Mouse (Mus musculus) intestine, postnatal 0 days (tissue): ENCODE data around the gene Nr5a2. TPM values are rescaled to one million over a fixed set of nuclear protein-coding genes. Genes with fewer than 3 reads are reported as not detected.
A peak's percentile ranks its signal among the peaks of the same experiment; 100 is the strongest.

Experiments used
- ATAC-seq: fragments of 200-750 bp; cut with Nextera tagmentation; 2 replicates; pipeline ENCODE4 v1.8.0; 2017; ENCODE audit warnings: mild to moderate bottlenecking, moderate TSS enrichment, moderate library complexity
- H3K27ac ChIP-seq: fragments of 300-500 bp; sonication (generic); 2 replicates; pipeline ENCODE4 v1.5.1; 2014; ENCODE audit warnings: mild to moderate bottlenecking, low read depth, low read length, moderate library complexity
- H3K27me3 ChIP-seq: fragments of 300-500 bp; sonication (generic); replicated peaks from 2 replicates; pipeline ENCODE4 v1.6.1; 2014; ENCODE audit warnings: low read length, mixed read lengths; ENCODE audit not compliant: control insufficient read depth, insufficient read depth
- H3K36me3 ChIP-seq: fragments of 300-500 bp; sonication (generic); 2 replicates; pipeline ENCODE4 v1.6.1; 2014; ENCODE audit warnings: mild to moderate bottlenecking, moderate library complexity; ENCODE audit not compliant: control insufficient read depth, insufficient read depth
- H3K4me1 ChIP-seq: fragments of 300-500 bp; sonication (generic); replicated peaks from 2 replicates; pipeline ENCODE4 v1.6.1; 2014; ENCODE audit warnings: antibody characterized with exemption, low read length, mixed read lengths; ENCODE audit not compliant: control insufficient read depth, insufficient read depth
- H3K4me2 ChIP-seq: fragments of 300-500 bp; sonication (generic); replicated peaks from 2 replicates; pipeline ENCODE4 v1.6.1; 2014; ENCODE audit warnings: low read depth, mild to moderate bottlenecking, moderate library complexity
- H3K4me3 ChIP-seq: fragments of 300-500 bp; sonication (generic); 2 replicates; pipeline ENCODE4 v1.5.1; 2014; ENCODE audit warnings: low read depth, low read length
- H3K9ac ChIP-seq: fragments of 300-500 bp; sonication (generic); 2 replicates; pipeline ENCODE4 v1.6.1; 2014; ENCODE audit warnings: mild to moderate bottlenecking, low read depth, low read length
- H3K9me3 ChIP-seq: fragments of 300-500 bp; sonication (generic); 2 replicates; pipeline ENCODE4 v1.6.1; 2016; ENCODE audit warnings: mixed run types; ENCODE audit not compliant: control insufficient read depth
- CTCF ChIP-seq: sonication (generic); IDR thresholded peaks from 2 replicates; pipeline ENCODE4 v1.5.1; 2016; ENCODE audit warnings: low read depth, mild to moderate bottlenecking, control low read depth, antibody characterized with exemption, moderate library complexity
- WGBS: fragments of 180-500 bp; shearing (Covaris S2); extraction: QIAGEN DNeasy Blood & Tissue Kit; methylation state at CpG from one replicate; pipeline ENCODE4 v1.1.7; 2014; 5-methylcytosine and 5-hydroxymethylcytosine counted together
- polyA plus RNA-seq: library from polyadenylated mRNA; unstranded; fragments of >200 nt; fragmentation: Nextera tagmentation; extraction: Ambion mirVana; gene quantifications from 2 replicates; pipeline ENCODE4 v1.2.1, GENCODE M21; 2015

Gene Nr5a2
- polyA plus RNA-seq, 1 experiment from 2014 or later, result 3.9 TPM

- H3K4me3 ChIP-seq, result no peak overlapping the region
- no peak overlapping the region for H3K9ac ChIP-seq
- no peak overlapping the region for H3K4me2 ChIP-seq
- TF ChIP-seq CTCF, result no peak
- H3K27me3 ChIP-seq, result no peaks in the 10 kb centered on the region
- no peaks in the 10 kb centered on the region for H3K9me3 ChIP-seq
- H3K36me3 ChIP-seq, result no peaks in the 10 kb centered on the region
- no peak for ATAC-seq
- 62% methylated on average over 3 of the region's 3 CpGs for WGBS
- H3K27ac ChIP-seq, result no peak overlapping the region
- no peaks in the 10 kb centered on the region for H3K4me1 ChIP-seq
Measured at GRCm38 (mm10) chr1:136977867-136978266, 17.6 kb upstream of the Nr5a2 start.

GRCm38 (mm10) chr1:136974040-136974439 is 13.8 kb upstream of the Nr5a2 start:
- no peak overlapping the region for H3K27ac ChIP-seq
- no peak overlapping the region for H3K4me3 ChIP-seq
- H3K9ac ChIP-seq, result no peak overlapping the region
- 66% methylated on average over 3 of the region's 3 CpGs for WGBS
- H3K36me3 ChIP-seq, result no peaks in the 10 kb centered on the region
- no peak for TF ChIP-seq CTCF
- H3K27me3 ChIP-seq, result no peaks in the 10 kb centered on the region
- no peak overlapping the region for H3K4me2 ChIP-seq
- no peaks in the 10 kb centered on the region for H3K9me3 ChIP-seq
- no peaks in the 10 kb centered on the region for H3K4me1 ChIP-seq
- no peak for ATAC-seq

GRCm38 (mm10) chr1:136973016-136973415 is 12.8 kb upstream of the Nr5a2 start:
- no peak for ATAC-seq
- H3K36me3 ChIP-seq, result no peaks in the 10 kb centered on the region
- no peak overlapping the region for H3K9ac ChIP-seq
- TF ChIP-seq CTCF, result no peak
- no peak overlapping the region for H3K4me3 ChIP-seq
- H3K27ac ChIP-seq, result no peak overlapping the region
- H3K4me1 ChIP-seq, result no peaks in the 10 kb centered on the region
- H3K4me2 ChIP-seq, result no peak overlapping the region
- H3K9me3 ChIP-seq, result no peaks in the 10 kb centered on the region
- H3K27me3 ChIP-seq, result no peaks in the 10 kb centered on the region
- WGBS, result 75% methylated on average over 5 of the region's 5 CpGs

- no peak for TF ChIP-seq CTCF
- WGBS, result 66% methylated on average over 8 of the region's 8 CpGs
Measured at GRCm38 (mm10) chr1:136970995-136971394, 10.7 kb upstream of the Nr5a2 start.

GRCm38 (mm10) chr1:136966728-136967386 is 6.6 kb upstream of the Nr5a2 start:
- 35% methylated on average over 12 of the region's 12 CpGs for WGBS
- Histone ChIP-seq H3K9me3 (no peaks in the 10 kb centered on the region), H3K9ac (no peak overlapping the region), H3K4me2 (peak overlapping the region; percentile 28), H3K36me3 (no peaks in the 10 kb centered on the region), H3K27me3 (no peaks in the 10 kb centered on the region), H3K4me3 (no peak overlapping the region), H3K27ac (no peak overlapping the region), H3K4me1 (no peaks in the 10 kb centered on the region)
- peak; percentile 79 for ATAC-seq
- no peak for TF ChIP-seq CTCF

More at GRCm38 (mm10) chr1:136970995-136971394, 10.7 kb upstream of the Nr5a2 start:
- Histone ChIP-seq H3K27ac (no peak overlapping the region), H3K4me1 (no peaks in the 10 kb centered on the region), H3K27me3 (no peaks in the 10 kb centered on the region), H3K9ac (no peak overlapping the region), H3K9me3 (no peaks in the 10 kb centered on the region), H3K36me3 (no peaks in the 10 kb centered on the region), H3K4me2 (no peak overlapping the region), H3K4me3 (no peak overlapping the region)
- no peak for ATAC-seq

GRCm38 (mm10) chr1:136959491-136959890 is 757 bp downstream of the Nr5a2 start:
- H3K4me2 ChIP-seq, result peak overlapping the region; percentile 64
- no peak overlapping the region for H3K9ac ChIP-seq
- H3K4me1 ChIP-seq, result no peaks in the 10 kb centered on the region
- H3K9me3 ChIP-seq, result no peaks in the 10 kb centered on the region
- WGBS, result 48% methylated on average over 1 of the region's 1 CpGs
- H3K4me3 ChIP-seq, result peak overlapping the region; percentile 25
- TF ChIP-seq CTCF, result no peak
- ATAC-seq, result no peak
- 0 out of 2 replicates have a peak, but pooled peaks cover 1% of the 10 kb centered on the region for H3K27me3 ChIP-seq
- no peaks in the 10 kb centered on the region for H3K36me3 ChIP-seq
- H3K27ac ChIP-seq, result peak overlapping the region; percentile 75
